Mouse (Mus musculus) left cerebral cortex, postnatal 14 days (tissue): ENCODE measurements around the gene Rasgef1b. TPM values are rescaled to one million over a fixed set of nuclear protein-coding genes. Genes with fewer than 3 reads are reported as not detected.

Experiments
- DNase-seq, 2 experiments: peaks; one replicate each; pipeline ENCODE4 v3.0.0; 2021 to 2022; ENCODE audit warnings: low spot score in 2 of 2, mixed read lengths in 1 of 2
- intact Hi-C: fragments of 180-260 bp; cut with DNase I; formaldehyde crosslinking; loops from one replicate; pipeline ENCODE4 v1.15.1; 2025
- total RNA-seq, 2 experiments: library from RNA; stranded (reverse); gene quantifications; 2 replicates each; pipeline ENCODE4 v1.2.3; 2021

Gene Rasgef1b
- total RNA-seq, 2 experiments from 2014 or later, result 66.9 to 68.5 TPM

DNA sequence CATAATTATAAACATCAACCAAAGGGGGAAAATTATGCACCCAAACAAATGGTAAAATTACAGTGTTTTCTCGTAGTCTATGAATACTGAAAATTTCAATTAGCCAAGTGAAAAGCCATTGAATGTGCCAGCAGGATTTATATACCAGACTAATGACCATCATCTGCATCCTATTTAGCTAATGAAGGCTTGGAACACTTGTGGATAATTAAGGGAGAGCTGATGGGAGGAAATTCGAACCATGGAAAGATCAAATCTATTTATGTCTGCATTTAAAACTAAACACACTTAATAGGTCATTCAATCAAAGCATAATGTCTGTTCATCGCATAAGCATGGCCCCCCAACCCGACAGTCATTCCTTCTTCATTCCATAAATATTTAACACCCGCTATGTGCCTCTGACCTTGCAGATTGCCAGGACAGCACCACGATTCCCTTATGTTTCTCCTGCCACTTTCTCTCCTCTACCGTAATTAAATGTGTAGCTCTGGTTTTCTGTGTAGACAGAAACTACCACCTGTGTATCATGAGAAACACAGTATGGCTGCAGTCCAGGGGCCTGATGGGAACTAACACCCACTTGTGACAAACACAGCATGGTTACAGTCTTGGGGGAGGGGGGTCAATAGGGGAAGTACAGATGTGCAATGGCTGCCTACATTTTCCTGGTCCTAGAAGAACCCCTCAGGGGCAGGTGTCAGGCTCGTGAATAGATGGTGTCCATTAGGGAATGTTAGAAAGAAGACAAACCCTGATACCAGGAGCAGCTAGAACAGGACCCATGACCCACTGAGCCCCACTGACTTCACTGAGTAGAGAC lies 164.2 kb downstream of the Rasgef1b start:
- DNase-seq, result no peak
- intact Hi-C loops, result no loop called here

DNA sequence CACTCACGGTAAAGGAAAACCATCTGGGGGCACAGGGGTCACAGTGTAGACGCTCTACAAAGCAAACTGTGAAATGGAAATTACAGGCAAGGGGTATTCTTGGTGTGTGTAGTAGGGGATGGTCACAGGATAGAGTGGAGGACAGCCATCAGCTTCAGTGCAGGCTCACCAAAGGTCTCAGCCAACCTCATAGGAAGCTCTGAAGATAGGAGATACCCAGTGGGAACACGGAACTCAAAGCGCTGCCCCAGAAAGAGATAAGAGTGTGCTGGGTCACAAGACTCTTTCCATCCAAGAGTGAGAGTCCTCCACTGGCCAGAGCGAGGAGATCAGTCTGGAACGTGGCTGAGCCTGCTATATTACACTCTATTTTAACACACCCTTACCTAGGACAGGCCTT lies 166.8 kb downstream of the Rasgef1b start:
- DNase-seq, result no peak
- intact Hi-C loops, result no loop called here

DNA sequence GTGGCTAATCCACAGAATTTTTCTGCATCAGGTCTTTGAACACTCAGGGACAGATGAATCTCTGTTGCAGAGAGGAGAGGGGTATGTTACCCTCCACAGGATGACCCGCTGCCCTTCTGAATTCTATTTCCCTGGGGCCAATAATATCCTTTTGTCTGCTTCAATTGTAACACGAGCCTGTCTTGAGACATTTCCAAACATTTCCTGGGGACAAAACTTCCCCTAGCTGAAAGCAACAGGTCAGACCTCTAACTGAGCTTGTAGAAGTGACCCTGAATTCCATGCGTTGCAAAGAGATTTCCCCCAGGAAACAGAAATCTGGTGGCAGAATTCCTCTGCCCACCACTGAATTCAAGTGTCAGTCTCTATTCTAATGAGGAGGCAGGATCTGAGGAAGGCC lies 169.1 kb downstream of the Rasgef1b start:
- intact Hi-C loops, result no loop called here

DNA sequence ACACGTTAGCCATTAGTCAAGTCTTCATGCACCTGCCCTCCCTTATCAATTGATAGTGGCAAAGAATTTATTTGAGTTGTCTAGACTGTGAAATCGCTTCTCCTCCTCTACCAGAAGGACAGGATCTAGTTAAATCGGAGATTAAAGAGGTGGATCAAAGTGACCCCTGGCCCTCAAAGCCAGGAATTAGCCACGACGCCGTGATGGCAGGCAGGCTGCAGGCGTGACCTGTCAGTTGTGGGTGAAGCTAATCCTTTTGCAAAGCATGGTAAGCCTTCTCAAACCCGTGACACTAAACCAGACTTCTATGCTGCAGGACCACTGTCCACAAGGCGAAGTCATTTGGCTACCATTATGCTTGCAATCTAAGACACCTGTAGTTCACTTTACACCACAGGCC lies 170.6 kb downstream of the Rasgef1b start:
- intact Hi-C loops, result no loop called here
- no peak for DNase-seq

More for the DNA sequence above, 169.1 kb downstream of the Rasgef1b start:
- no peak for DNase-seq

DNA sequence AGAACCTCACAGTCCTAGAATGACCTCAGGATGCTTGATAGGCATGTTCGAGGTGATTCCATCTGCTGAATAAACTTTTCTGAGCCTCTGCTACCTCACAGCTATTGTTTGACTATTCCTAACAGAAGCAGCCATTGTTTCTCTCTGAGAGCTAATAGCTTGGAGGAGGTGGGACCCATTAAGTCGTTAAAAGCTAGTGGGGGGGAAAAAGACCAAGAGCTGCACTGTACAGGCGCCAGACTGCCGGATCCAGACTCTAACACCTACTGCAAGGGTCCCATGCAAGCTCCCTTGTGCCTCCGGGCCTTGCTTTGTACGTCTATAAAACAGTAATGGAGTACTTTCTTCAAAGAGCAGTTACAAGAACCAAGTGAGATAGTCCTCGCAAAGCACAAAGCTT lies 176.2 kb downstream of the Rasgef1b start:
- intact Hi-C loops, result no loop called here

DNA sequence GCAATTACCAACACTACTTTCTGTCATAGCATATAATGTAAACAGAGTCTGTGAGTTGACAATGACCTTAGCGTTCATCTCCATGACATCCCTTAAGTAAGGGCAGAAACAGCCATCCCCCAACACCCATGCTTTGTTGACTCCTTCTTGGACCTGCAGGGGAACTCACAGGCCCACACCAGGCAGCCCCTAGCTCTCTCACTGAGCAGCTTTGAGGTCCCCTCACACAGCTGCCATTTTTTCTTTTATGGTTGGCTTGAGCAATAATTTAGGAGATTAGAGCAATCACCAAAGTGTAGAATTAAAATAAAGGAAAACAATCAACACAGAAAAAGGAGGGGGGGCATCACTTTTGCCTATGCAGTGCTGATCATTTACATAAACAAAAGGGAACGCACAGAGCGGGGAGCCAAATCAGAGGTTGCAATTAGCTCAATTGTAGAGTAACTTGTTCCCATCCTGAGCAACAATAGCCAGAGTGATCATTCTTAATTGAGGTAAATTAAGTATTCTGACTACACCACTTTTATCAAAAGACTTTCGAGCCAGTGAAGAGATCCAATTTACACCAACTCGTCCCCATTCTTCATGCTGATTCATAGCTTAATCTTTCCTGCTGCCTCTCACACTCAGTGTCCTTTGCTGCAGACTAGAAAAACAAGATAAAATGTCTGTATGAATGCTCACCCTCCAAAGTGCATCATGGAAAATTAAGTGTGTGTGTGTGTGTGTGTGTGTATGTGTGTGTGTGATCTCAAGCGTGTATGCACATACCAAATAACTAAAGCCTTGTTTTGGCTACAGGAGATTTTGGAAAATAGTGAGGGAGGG lies 184.0 kb downstream of the Rasgef1b start:
- intact Hi-C loops, result no loop called here

More for the DNA sequence above, 176.2 kb downstream of the Rasgef1b start:
- no peak for DNase-seq

DNA sequence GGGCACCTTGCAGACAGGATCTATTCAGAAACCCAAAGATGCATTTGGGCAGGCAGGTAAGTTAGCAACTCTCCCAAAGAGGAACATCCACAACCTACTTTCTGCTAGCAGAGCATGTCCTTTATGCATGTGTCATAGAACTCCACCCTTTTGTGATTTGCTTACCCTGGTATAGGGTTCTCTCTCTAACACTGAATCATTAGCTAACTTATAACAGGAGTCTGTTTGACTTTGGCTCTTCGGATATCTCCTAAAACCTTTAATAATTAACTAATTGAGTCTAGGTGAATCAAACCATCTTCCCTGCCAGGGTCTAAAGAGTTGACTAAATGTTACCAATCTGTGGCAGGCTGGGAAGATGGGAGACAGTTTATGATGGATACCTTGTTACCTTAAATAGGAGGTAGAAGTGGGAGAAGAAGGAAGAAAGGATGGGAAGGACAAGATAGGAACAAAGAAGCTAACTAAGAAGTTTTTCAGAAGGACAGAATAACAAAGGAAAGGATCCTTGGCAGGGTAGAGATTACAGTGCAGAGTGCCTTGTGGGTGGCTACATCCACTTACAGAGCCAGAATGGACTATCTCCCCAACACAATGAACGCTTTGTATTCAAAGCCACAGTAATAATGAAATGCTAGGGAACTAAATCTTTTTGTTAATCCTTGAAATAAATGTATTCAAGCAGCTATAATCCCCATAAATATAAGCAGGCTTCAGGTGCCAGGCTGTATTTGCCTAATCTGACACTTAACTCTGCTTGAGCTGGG lies 186.7 kb downstream of the Rasgef1b start:
- no peak for DNase-seq
- intact Hi-C loops, result no loop called here

More for the DNA sequence above, 184.0 kb downstream of the Rasgef1b start:
- DNase-seq, result no peak

DNA sequence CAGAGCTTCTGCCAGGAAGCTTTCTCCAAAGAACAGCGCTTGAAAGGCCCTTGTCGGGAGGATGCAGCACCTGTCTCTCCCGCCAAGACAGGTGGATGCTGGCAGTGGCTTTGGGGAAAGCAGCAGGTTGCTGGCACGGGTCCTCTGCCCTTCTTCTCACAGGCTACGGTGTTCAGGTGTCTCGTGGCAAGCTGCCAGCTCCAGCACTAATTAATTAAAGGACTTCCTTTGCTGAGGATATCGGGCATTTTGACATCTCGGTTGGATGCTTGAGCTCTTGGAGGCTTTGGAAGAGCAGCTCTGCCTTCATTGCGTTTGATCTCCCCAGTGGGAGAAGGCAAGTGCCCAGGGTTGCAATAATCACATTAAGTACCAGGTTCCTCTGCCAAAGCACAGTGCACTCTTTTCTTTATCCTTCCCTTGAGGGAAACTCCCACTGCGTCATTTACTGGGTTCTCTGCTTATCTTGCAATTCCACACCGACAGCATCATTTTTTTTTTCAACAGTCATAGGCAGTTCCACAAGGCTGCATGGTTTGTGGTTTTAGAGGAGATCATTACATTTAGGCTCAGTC lies 187.5 kb downstream of the Rasgef1b start:
- intact Hi-C loops, result no loop called here
- DNase-seq, result no peak

DNA sequence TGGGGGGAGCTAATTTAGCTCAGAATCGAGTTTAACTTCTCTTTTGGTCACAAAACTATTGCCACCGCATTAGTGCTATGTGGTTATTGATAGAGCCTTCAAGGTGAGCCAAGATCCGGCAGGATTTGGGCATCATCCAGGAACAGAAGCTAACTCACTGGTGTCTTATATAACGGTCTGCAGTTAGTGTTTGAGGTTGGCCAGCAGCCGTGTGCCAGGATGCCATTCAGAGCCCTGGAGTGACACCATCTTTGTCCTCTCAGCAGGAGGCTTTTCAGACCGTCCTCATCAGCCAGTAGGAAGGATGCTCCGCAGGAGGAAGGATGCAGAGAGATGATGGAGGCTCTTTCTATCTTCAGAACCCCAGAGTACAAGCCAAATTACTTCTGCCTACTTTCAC lies 195.4 kb downstream of the Rasgef1b start:
- no peak for DNase-seq

DNA sequence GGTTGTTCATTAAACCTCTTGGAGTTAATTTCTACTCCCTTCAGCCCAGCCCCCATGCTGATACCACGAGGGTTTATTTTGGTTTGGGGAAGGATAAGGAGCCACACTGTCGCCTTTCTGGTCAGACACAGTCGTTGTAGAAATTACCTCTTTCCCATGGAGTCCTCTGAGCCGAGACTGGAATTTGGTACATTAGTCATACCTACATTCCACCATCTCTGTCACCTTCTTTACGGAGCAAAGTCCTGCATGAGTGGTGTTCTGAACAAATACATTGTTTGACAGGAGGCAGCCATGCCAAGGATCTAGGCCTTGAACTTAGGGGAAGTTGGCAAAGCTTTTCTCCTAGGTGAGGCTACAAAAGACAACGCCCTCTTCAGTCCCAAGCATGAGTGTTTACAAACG lies 202.1 kb downstream of the Rasgef1b start:
- no peak for DNase-seq
- intact Hi-C loops, result loop anchor here (10.0 kb wide), 1 partner anchor 368 kb away; no protein-coding TSS in a partner anchor

More for the DNA sequence above, 195.4 kb downstream of the Rasgef1b start:
- intact Hi-C loops, result no loop called here

DNA sequence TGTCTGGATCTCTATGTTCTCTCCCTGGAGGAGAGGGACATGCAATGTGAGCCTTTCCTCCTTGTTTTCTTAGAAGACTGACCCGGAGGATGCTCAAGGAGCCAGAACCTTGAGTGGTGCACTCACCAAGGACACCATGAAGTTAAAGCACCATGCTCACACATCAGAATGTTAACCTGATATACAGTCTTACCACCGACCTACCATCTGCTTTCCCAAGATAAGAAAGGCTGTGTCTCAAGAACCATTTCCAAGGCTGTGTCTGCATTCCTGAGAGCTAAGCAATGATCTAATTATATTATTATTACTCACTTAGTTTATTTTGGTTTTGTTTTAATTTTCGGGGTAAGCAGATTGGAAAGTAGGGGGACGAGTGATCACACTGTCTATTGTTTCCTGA lies 203.2 kb downstream of the Rasgef1b start:
- intact Hi-C loops, result loop anchor here (10.0 kb wide), 1 partner anchor 369 kb away; no protein-coding TSS in a partner anchor
- no peak for DNase-seq

DNA sequence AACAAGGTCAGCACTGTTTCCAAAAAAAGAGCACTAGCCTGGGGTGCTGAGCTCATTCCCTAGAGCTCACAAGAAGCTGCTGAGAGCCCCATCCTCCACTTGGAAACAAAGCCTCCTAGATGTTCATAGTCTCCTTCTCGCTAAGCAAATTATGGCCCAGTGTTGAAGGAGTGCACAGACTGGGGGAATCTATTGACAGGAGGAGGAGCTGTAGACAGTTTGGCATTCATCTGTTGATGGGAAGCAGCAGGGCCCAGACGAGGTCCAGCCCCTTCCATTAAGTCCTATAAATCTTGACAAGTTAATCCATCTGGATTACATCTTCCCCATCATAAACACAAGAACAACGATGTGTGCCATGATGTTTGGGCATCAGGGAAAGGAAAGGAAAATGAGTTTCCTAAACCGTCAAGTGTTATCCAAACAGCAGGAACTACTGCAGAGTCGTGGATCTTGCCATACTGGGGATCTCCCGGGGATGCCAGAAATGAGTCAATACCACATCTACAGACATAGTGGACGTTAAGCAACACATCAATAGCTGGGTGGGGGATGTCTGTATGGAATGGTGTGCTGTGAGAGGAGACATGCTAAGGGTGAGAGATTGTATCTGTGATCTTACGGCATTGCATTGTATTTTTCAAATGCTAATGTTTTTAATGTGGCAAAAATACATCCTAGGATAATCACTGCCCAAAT lies 206.1 kb downstream of the Rasgef1b start:
- intact Hi-C loops, result loop anchor here (10.0 kb wide), 1 partner anchor 372 kb away; no protein-coding TSS in a partner anchor
- no peak for DNase-seq

DNA sequence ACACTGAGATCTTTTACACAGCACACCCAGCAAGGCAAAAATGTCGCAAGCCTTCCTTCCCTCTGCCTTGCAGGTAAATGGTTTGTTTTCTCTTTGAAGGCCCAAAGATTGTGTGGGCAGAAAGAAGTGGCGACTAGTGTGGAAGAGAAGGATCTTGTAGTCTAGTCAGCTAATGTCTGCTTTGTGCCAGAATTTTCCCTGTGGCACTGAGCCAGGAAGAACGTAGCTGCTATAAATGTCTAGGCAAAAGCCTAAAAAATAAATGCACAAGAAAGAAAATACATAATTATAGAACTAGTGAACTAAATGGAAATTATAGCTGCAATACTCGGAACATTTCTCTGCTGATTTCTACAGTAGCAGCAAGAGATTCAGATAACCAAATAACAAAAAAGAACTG lies 207.5 kb downstream of the Rasgef1b start:
- peak; percentile 63 to 82 for DNase-seq
- intact Hi-C loops, result loop anchor here (10.0 kb wide), 1 partner anchor 373 kb away; no protein-coding TSS in a partner anchor

DNA sequence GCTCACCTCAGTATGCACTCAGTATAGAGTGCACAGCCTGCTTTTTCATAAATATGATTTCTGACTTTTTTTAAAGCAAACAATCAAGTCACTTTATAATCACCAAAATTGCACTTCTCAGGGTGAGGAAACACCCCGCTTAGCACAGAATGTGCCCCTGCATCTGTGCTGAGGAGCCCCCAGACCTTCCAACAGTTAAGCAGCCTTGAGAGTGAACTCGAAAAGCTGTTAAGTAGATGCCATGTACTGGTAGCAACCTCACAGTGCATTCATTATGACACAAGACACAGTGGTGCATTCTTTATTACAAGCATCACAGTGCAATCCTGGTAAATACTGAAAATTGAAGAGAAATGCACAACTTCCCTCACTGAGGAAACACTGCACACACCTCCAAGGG lies 209.3 kb downstream of the Rasgef1b start:
- DNase-seq, result no peak
- intact Hi-C loops, result no loop called here

DNA sequence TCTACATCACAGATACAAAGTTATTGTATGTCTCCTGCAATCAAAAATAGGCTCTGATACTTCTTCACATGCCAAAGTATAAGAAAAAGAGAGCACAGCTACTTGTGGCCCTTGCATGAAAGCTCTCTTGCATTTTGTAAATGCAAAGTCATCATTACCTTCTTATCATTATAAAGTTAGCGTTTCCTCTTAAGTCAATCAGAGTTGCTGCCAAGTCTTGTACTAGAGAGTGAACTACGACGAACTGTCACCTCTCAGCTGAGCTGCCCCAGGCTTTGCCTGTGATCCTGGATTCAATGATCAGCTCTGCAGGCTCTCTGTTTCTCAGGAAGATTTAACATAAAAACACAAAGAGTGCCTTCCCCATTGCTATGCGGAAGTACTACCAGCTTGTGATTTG lies 209.8 kb downstream of the Rasgef1b start:
- intact Hi-C loops, result no loop called here

DNA sequence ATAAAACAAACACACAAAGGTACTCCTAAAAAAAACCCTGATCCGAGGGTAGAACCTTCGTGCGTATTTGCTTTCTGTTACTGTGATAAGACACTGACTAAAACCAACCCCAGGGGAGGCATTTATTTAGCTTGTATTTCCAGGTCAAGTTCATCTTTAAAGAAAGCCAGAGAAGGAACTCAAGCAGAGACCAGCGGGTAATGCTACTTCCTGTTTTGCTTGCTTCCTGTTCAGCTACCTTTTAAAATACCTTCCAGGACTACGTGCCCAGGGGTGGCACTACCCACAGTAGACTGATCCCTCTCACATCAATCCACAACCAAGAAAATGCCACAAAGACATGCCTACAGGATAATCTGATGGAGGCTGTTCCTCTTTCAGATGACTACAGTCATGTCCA lies 212.7 kb downstream of the Rasgef1b start:
- intact Hi-C loops, result no loop called here
- no peak for DNase-seq

More for the DNA sequence above, 209.8 kb downstream of the Rasgef1b start:
- DNase-seq, result no peak

DNA sequence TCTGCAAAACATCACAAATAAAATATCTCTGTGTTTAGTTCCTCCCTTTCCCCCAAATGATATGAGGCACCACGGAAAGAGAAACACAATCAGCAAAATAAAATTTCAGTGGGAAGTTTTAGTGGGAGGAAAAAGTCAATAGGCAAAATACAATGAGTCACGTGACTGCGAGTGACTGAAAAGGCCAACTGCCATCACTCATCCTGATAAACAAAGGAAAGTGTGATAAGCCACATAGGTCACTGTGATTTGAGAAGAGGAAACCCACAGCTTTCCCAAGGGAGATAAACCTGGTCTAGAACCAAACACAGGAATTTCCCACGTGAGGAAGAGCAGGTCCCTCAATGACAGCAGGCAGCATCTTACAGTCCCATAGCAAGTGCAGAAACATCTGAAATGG lies 213.1 kb downstream of the Rasgef1b start:
- no peak for DNase-seq
- intact Hi-C loops, result no loop called here

DNA sequence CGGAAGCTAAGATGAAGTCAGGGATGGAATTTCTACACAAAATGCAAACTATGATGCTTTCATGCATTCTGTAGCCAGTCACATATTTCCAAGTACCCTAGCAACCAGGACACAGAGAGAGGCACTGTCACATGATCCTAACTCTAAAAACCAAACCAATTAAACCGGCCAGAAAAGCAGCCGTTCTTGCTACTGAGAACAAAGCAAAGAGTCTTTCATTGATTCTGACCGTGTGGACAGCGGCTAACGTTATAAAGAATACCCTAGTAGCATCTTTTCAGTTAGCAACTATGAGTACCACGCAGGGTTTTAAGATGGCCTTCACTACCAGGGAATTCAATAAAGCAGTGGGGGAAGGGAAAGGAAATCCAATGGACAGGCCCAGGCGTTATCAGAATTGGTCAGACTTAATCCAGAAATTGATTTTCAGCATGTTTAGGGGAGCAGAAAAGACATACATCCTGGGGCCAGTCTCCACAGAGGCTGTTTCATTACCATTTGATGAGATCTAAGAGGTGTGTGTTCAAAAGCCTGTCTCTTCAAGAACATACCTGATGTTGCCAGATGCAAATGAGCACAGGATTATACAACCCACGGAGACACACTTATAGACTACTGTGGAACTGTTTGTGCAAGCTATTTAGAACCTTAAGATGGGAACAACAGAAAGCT lies 215.5 kb downstream of the Rasgef1b start:
- DNase-seq, result peak in 1 of 2 experiments; percentile 37
- intact Hi-C loops, result no loop called here
